Mouse (Mus musculus): ENCODE results near the gene Clcn6. TPM values are rescaled to one million over a fixed set of nuclear protein-coding genes. Genes with fewer than 3 reads are reported as not detected.

The Clcn6 gene
- polyA plus RNA-seq, 1 experiment from 2014 or later: 22.4 TPM

- H3K4me3 ChIP-seq (replicated peaks): no peak overlapping the region
- 54% methylated on average over 13 of the region's 13 CpGs for WGBS
- ATAC-seq (ENCODE audit: low FRiP score): 0 out of 2 replicates have a peak, but pooled peaks have one; percentile 50
- no peak overlapping the region for H3K9ac ChIP-seq
- H3K4me2 ChIP-seq: no peak overlapping the region
- no peaks in the 10 kb centered on the region for H3K9me3 ChIP-seq
- no peaks in the 10 kb centered on the region for H3K27me3 ChIP-seq
- H3K36me3 ChIP-seq (replicated peaks): peaks cover 38% of the 10 kb centered on the region
- H3K4me1 ChIP-seq: no peaks in the 10 kb centered on the region
- no peak overlapping the region for H3K27ac ChIP-seq
These were observed 21.8 kb upstream of the Clcn6 start for GRCm38 (mm10) chr4:148060120-148061085.

- no peak for ATAC-seq (ENCODE audit: low FRiP score)
- Histone ChIP-seq H3K4me2 (no peak overlapping the region), H3K4me3 (replicated peaks) (no peak overlapping the region), H3K36me3 (replicated peaks) (peaks cover 51% of the 10 kb centered on the region), H3K9me3 (no peaks in the 10 kb centered on the region), H3K27ac (no peak overlapping the region), H3K9ac (no peak overlapping the region), H3K4me1 (no peaks in the 10 kb centered on the region), H3K27me3 (no peaks in the 10 kb centered on the region)
- WGBS: 94% methylated on average over 6 of the region's 6 CpGs
These were observed 20.4 kb upstream of the Clcn6 start for GRCm38 (mm10) chr4:148058993-148059392.

GRCm38 (mm10) chr4:148058218-148058819, 19.7 kb upstream of the Clcn6 start:
- 0 out of 2 replicates have a peak overlapping the region, but pooled peaks have one; percentile 13 for H3K27ac ChIP-seq
- no peak overlapping the region for H3K9ac ChIP-seq
- no peak for ATAC-seq (ENCODE audit: low FRiP score)
- no peaks in the 10 kb centered on the region for H3K4me1 ChIP-seq
- no peaks in the 10 kb centered on the region for H3K27me3 ChIP-seq
- WGBS: 87% methylated on average over 9 of the region's 9 CpGs
- H3K9me3 ChIP-seq: no peaks in the 10 kb centered on the region
- peaks cover 57% of the 10 kb centered on the region for H3K36me3 ChIP-seq (replicated peaks)
- no peak overlapping the region for H3K4me3 ChIP-seq (replicated peaks)
- H3K4me2 ChIP-seq: no peak overlapping the region

GRCm38 (mm10) chr4:148057661-148058209, 19.1 kb upstream of the Clcn6 start:
- Histone ChIP-seq H3K27ac (no peak overlapping the region; the same call in 1 of the 2 replicates), H3K27me3 (no peaks in the 10 kb centered on the region), H3K9ac (no peak overlapping the region), H3K4me2 (no peak overlapping the region), H3K4me3 (replicated peaks) (no peak overlapping the region), H3K9me3 (no peaks in the 10 kb centered on the region), H3K36me3 (replicated peaks) (peaks cover 63% of the 10 kb centered on the region), H3K4me1 (no peaks in the 10 kb centered on the region)
- 65% methylated on average over 5 of the region's 5 CpGs for WGBS
- ATAC-seq (ENCODE audit: low FRiP score): no peak

GRCm38 (mm10) chr4:148056801-148057200, 18.2 kb upstream of the Clcn6 start:
- H3K36me3 ChIP-seq (replicated peaks): peaks cover 73% of the 10 kb centered on the region
- no peak for ATAC-seq (ENCODE audit: low FRiP score)
- no peaks in the 10 kb centered on the region for H3K27me3 ChIP-seq
- H3K4me3 ChIP-seq (replicated peaks): no peak overlapping the region
- 86% methylated on average over 4 of the region's 4 CpGs for WGBS
- no peak overlapping the region for H3K27ac ChIP-seq
- H3K9me3 ChIP-seq: no peaks in the 10 kb centered on the region
- no peak overlapping the region for H3K4me2 ChIP-seq
- no peak overlapping the region for H3K9ac ChIP-seq
- no peaks in the 10 kb centered on the region for H3K4me1 ChIP-seq

GRCm38 (mm10) chr4:148056246-148056645, 17.6 kb upstream of the Clcn6 start:
- Histone ChIP-seq H3K4me3 (replicated peaks) (no peak overlapping the region), H3K9ac (no peak overlapping the region), H3K27ac (no peak overlapping the region), H3K9me3 (no peaks in the 10 kb centered on the region), H3K27me3 (no peaks in the 10 kb centered on the region), H3K36me3 (replicated peaks) (peaks cover 78% of the 10 kb centered on the region), H3K4me1 (no peaks in the 10 kb centered on the region), H3K4me2 (no peak overlapping the region)
- no peak for ATAC-seq (ENCODE audit: low FRiP score)
- WGBS: 85% methylated on average over 7 of the region's 7 CpGs

- H3K36me3 ChIP-seq (replicated peaks): peaks cover 89% of the 10 kb centered on the region
- no peak for ATAC-seq (ENCODE audit: low FRiP score)
These were observed 16.5 kb upstream of the Clcn6 start for GRCm38 (mm10) chr4:148054961-148055695.

GRCm38 (mm10) chr4:148053417-148053920, 14.8 kb upstream of the Clcn6 start:
- ATAC-seq (ENCODE audit: low FRiP score): no peak
- Histone ChIP-seq H3K4me2 (no peak overlapping the region), H3K9ac (no peak overlapping the region), H3K27me3 (no peaks in the 10 kb centered on the region), H3K4me1 (no peaks in the 10 kb centered on the region), H3K9me3 (no peaks in the 10 kb centered on the region), H3K36me3 (replicated peaks) (peaks cover 96% of the 10 kb centered on the region), H3K27ac (no peak overlapping the region), H3K4me3 (replicated peaks) (no peak overlapping the region)
- WGBS: 94% methylated on average over 12 of the region's 12 CpGs

More at GRCm38 (mm10) chr4:148054961-148055695, 16.5 kb upstream of the Clcn6 start:
- Histone ChIP-seq H3K4me3 (replicated peaks) (no peak overlapping the region), H3K27me3 (no peaks in the 10 kb centered on the region), H3K27ac (no peak overlapping the region), H3K9me3 (no peaks in the 10 kb centered on the region), H3K9ac (no peak overlapping the region), H3K4me2 (no peak overlapping the region), H3K4me1 (no peaks in the 10 kb centered on the region)
- 92% methylated on average over 21 of the region's 21 CpGs for WGBS

- 57% methylated on average over 2 of the region's 2 CpGs for WGBS
These were observed 14.4 kb upstream of the Clcn6 start for GRCm38 (mm10) chr4:148052976-148053375.

GRCm38 (mm10) chr4:148051886-148052285, 13.3 kb upstream of the Clcn6 start:
- Histone ChIP-seq H3K4me1 (no peaks in the 10 kb centered on the region), H3K9me3 (no peaks in the 10 kb centered on the region), H3K4me3 (replicated peaks) (no peak overlapping the region), H3K36me3 (replicated peaks) (peaks cover 91% of the 10 kb centered on the region), H3K27me3 (no peaks in the 10 kb centered on the region), H3K4me2 (no peak overlapping the region), H3K27ac (no peak overlapping the region), H3K9ac (no peak overlapping the region)
- 87% methylated on average over 11 of the region's 11 CpGs for WGBS
- no peak for ATAC-seq (ENCODE audit: low FRiP score)

More at GRCm38 (mm10) chr4:148052976-148053375, 14.4 kb upstream of the Clcn6 start:
- no peaks in the 10 kb centered on the region for H3K4me1 ChIP-seq
- no peak overlapping the region for H3K27ac ChIP-seq
- peaks cover 96% of the 10 kb centered on the region for H3K36me3 ChIP-seq (replicated peaks)
- H3K4me3 ChIP-seq (replicated peaks): no peak overlapping the region
- H3K9ac ChIP-seq: no peak overlapping the region
- no peak for ATAC-seq (ENCODE audit: low FRiP score)
- no peak overlapping the region for H3K4me2 ChIP-seq
- H3K27me3 ChIP-seq: no peaks in the 10 kb centered on the region
- H3K9me3 ChIP-seq: no peaks in the 10 kb centered on the region

- Histone ChIP-seq H3K4me1 (peaks cover 4% of the 10 kb centered on the region; the same call in 1 of the 2 replicates), H3K27me3 (no peaks in the 10 kb centered on the region), H3K4me3 (replicated peaks) (no peak overlapping the region), H3K4me2 (no peak overlapping the region), H3K36me3 (replicated peaks) (peaks cover 88% of the 10 kb centered on the region), H3K9me3 (no peaks in the 10 kb centered on the region), H3K27ac (no peak overlapping the region), H3K9ac (no peak overlapping the region)
- ATAC-seq (ENCODE audit: low FRiP score): no peak
- 95% methylated on average over 13 of the region's 13 CpGs for WGBS
These were observed 12.6 kb upstream of the Clcn6 start for GRCm38 (mm10) chr4:148051046-148051776.

Data from forebrain, embryonic 12.5 days (tissue).